Mouse (Mus musculus): Measurements from ENCODE around the gene S100a1. TPM values are rescaled to one million over a fixed set of nuclear protein-coding genes. Genes with fewer than 3 reads are reported as not detected.

Gene S100a1
- 13.4 and 15.3 TPM in 2 replicates for polyA plus RNA-seq (2012)

GRCm38 (mm10) chr3:90513796-90514590, at the start of gene S100a1, which contains the start of gene S100a13:
Gene S100a1 (minus strand): TSS chr3:90514392.
Gene S100a13 (plus strand): TSS chr3:90514435.

GRCm38 (mm10) chr3:90560008-90560628, 45.9 kb upstream of the S100a1 start, which contains the start of gene S100a3:
Gene S100a3 (plus strand): TSS chr3:90560578.

GRCm38 (mm10) chr3:90537141-90537904, 23.1 kb upstream of the S100a1 start, which contains the start of gene S100a16:
Gene S100a16 (plus strand): TSS chr3:90537254.

GRCm38 (mm10) chr3:90526580-90526979, 12.4 kb upstream of the S100a1 start, which contains the start of gene S100a14:
Gene S100a14 (plus strand): TSS chr3:90526856.

GRCm38 (mm10) chr3:90508950-90509746, 5.0 kb downstream of the S100a1 start, which contains the start of gene Chtop:
Gene Chtop (minus strand): TSS chr3:90509498.

GRCm38 (mm10) chr3:90490696-90491256, 23.4 kb downstream of the S100a1 start, which contains the start of gene Snapin:
Gene Snapin (minus strand): TSS chr3:90491033.

GRCm38 (mm10) chr3:90475831-90476611, 38.2 kb downstream of the S100a1 start, which contains the start of gene Ilf2:
Gene Ilf2 (plus strand): TSS chr3:90476126.

GRCm38 (mm10) chr3:90465686-90466310, 48.4 kb downstream of the S100a1 start, which contains the start of gene Npr1:
Gene Npr1 (minus strand): TSS chr3:90465866.

Other genes with a start within 250 kb of the S100a1 start
- gene Dennd4b, start 249.2 kb downstream of the S100a1 start, polyA plus RNA-seq (2012) = 90.1 and 99.5 TPM in 2 replicates
- 6.1 and 6.7 TPM in 2 replicates for gene Gatad2b, start 221.2 kb downstream of the S100a1 start, polyA plus RNA-seq (2012)
- gene Slc27a3, start 124.5 kb downstream of the S100a1 start, polyA plus RNA-seq (2012) = 3.5 TPM in 2 replicates
- gene Ints3, start 80.8 kb downstream of the S100a1 start, polyA plus RNA-seq (2012) = 24.4 and 25.8 TPM in 2 replicates
- 0.57 and 1.1 TPM in 2 replicates for gene Npr1, start 48.5 kb downstream of the S100a1 start, polyA plus RNA-seq (2012)
- 17.1 and 20.8 TPM in 2 replicates for gene Ilf2, start 38.3 kb downstream of the S100a1 start, polyA plus RNA-seq (2012)
- 4.0 and 5.0 TPM in 2 replicates for gene Snapin, start 23.4 kb downstream of the S100a1 start, polyA plus RNA-seq (2012)
- 90.2 and 101 TPM in 2 replicates for gene Chtop, start 4.9 kb downstream of the S100a1 start, polyA plus RNA-seq (2012)
- gene S100a13, start within 50 bp of the S100a1 start, polyA plus RNA-seq (2012) = 13.6 and 14.3 TPM in 2 replicates
- gene S100a14, start 12.5 kb upstream of the S100a1 start, polyA plus RNA-seq (2012) = 0.27 and 0.37 TPM in 2 replicates
- not detected in 2 replicates for gene S100a16, start 22.9 kb upstream of the S100a1 start, polyA plus RNA-seq (2012)
- not detected in 2 replicates for gene S100a3, start 46.2 kb upstream of the S100a1 start, polyA plus RNA-seq (2012)
- gene S100a2, start 75.9 kb upstream of the S100a1 start, polyA plus RNA-seq (2012) = not detected in 2 replicates
- not detected in 2 replicates for gene Gm42674, start 87.5 kb upstream of the S100a1 start, polyA plus RNA-seq (2012)
- gene S100a4, start 89.4 kb upstream of the S100a1 start, polyA plus RNA-seq (2012) = 2.6 and 3.5 TPM in 2 replicates
- gene S100a5, start 94.1 kb upstream of the S100a1 start, polyA plus RNA-seq (2012) = not detected in 2 replicates
- 3.3 and 8.6 TPM in 2 replicates for gene S100a6, start 98.5 kb upstream of the S100a1 start, polyA plus RNA-seq (2012)
- 0.09 TPM in 1 of 2 replicates, not detected in the other for gene S100a7a, start 139.6 kb upstream of the S100a1 start, polyA plus RNA-seq (2012)
- 105 and 115 TPM in 2 replicates for gene S100a8, start 154.6 kb upstream of the S100a1 start, polyA plus RNA-seq (2012)
- 311 and 336 TPM in 2 replicates for gene S100a9, start 181.3 kb upstream of the S100a1 start, polyA plus RNA-seq (2012)
- gene Pglyrp4, start 212.5 kb upstream of the S100a1 start, polyA plus RNA-seq (2012) = not detected in 2 replicates

Data from megakaryocyte-erythroid progenitor cell, adult 5 weeks (primary cell).